Mouse (Mus musculus): ENCODE measurements around the gene Gm21976.

DNA sequence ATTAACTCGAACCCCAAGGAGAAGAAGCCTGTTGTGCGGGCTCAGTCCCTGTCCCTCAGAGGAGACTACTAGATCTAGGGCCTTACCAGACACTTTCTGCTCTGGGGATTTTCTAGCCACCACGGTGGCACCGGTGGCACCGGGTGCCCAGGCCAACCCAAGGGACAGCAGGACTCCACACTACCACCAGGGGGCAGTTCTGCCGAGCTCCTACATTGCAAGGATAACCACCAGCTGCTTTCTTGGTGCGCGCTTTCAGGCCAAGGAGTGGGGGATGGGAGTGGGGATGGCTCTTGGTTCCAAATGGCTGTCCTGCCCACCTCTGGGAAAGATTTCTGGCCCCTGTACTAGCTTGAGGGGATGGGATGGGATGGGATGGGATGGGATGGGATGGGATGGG lies 71.8 kb downstream of the Gm21976 start:
- TF ChIP-seq CTCF (IDR thresholded peaks at IDR 0.05; ENCODE audit: extremely low read depth, insufficient read length, insufficient replicate concordance, low read depth, low read length): peak; percentile 41; the same call in 1 of the 2 replicates
- no peak for TF ChIP-seq POLR2A (IDR thresholded peaks at IDR 0.05; ENCODE audit: low read depth, low read length)
